Mouse (Mus musculus) ES-Bruce4 (cell line): ENCODE results near the gene Ccdc33.

Experiments
- CTCF ChIP-seq: IDR thresholded peaks from one replicate; pipeline ENCODE4 v1.8.1; 2011; ENCODE audit warnings: low read depth, low read length
- POLR2A ChIP-seq: IDR thresholded peaks from one replicate; pipeline ENCODE4 v1.8.1; 2011; ENCODE audit warnings: low read length; ENCODE audit not compliant: insufficient read depth

DNA sequence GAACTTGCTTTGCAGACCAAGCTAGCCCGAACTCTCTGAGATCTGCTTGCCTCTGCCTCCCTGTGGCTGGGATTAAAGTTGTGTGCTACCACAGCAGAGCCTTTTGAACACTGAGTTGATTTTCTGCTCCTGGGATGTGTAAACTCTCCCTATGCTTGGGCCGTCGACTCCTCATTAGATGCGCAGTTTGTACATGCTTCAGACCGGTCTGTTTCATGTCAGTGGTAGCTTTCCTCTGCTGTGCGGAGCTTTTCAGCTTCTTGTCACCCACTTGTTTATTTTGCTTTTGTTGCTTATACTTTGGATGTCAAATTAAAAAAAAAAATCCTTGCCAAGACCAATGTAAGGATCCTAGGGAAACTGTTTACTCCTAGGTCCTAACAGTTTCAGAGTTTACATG is 22.6 kb downstream of the Ccdc33 start:
- TF ChIP-seq CTCF (no peak), POLR2A (no peak)
